Mouse (Mus musculus) hindbrain, embryonic 10.5 days (tissue): Measurements from ENCODE around the gene Apon. TPM values are rescaled to one million over a fixed set of nuclear protein-coding genes. Genes with fewer than 3 reads are reported as not detected.
"Not testable (repeated sequence)": the region's sequence is repeated elsewhere in the genome, so short reads cannot be mapped to it uniquely, and the experiment has no call there.

Experiments
- DNase-seq: peaks from one replicate; pipeline ENCODE4 v3.0.0-alpha.2; 2017; ENCODE audit warnings: low spot score
- H3K27ac ChIP-seq: fragments of 300-500 bp; sonication (generic); 2 replicates; pipeline ENCODE4 v1.5.1; 2016; ENCODE audit warnings: mild to moderate bottlenecking, moderate library complexity
- H3K27me3 ChIP-seq: fragments of 300-500 bp; sonication (generic); 2 replicates; pipeline ENCODE4 v1.6.1; 2016; ENCODE audit warnings: mild to moderate bottlenecking; ENCODE audit not compliant: poor library complexity, insufficient read depth, severe bottlenecking
- H3K36me3 ChIP-seq: fragments of 300-500 bp; sonication (generic); 2 replicates; pipeline ENCODE4 v1.6.1; 2016; ENCODE audit warnings: mild to moderate bottlenecking, moderate library complexity
- H3K4me1 ChIP-seq: fragments of 300-500 bp; sonication (generic); replicated peaks from 2 replicates; pipeline ENCODE4 v1.6.1; 2016; ENCODE audit warnings: mild to moderate bottlenecking
- H3K4me3 ChIP-seq: fragments of 300-500 bp; sonication (generic); 2 replicates; pipeline ENCODE4 v1.5.1; 2016; ENCODE audit warnings: mild to moderate bottlenecking, moderate library complexity
- H3K9me3 ChIP-seq: fragments of 300-500 bp; sonication (generic); 2 replicates; pipeline ENCODE4 v1.6.1; 2016; ENCODE audit warnings: mild to moderate bottlenecking, moderate library complexity
- WGBS: fragments of 180-500 bp; shearing (Covaris S2); methylation state at CpG from one replicate; pipeline ENCODE4 v1.1.7; 2016; 5-methylcytosine and 5-hydroxymethylcytosine counted together
- polyA plus RNA-seq: library from polyadenylated mRNA; unstranded; fragments of >200 nt; fragmentation: Nextera tagmentation; extraction: Ambion mirVana; gene quantifications from 2 replicates; pipeline ENCODE4 v1.2.1, GENCODE M21; 2016

Gene Apon
- polyA plus RNA-seq, 1 experiment from 2014 or later, result 0.54 TPM

- no peaks in the 10 kb centered on the region for H3K27me3 ChIP-seq
- H3K36me3 ChIP-seq, result peaks cover 4% of the 10 kb centered on the region; the same call in 1 of the 2 replicates
- no peak for DNase-seq
- whole genome bisulfite sequencing, result 89% methylated on average over 16 of the region's 16 CpGs
- 0 out of 2 replicates have a peak overlapping the region, but pooled peaks have one; percentile 90 for H3K27ac ChIP-seq
- H3K9me3 ChIP-seq, result no peaks in the 10 kb centered on the region
- 0 out of 2 replicates have a peak, but pooled peaks cover 14% of the 10 kb centered on the region for H3K4me1 ChIP-seq
- peak overlapping the region; percentile 80; the same call in 1 of the 2 replicates for H3K4me3 ChIP-seq
Measured at GRCm38 (mm10) chr10:128269206-128269910, 15.5 kb downstream of the Apon start.

- Histone ChIP-seq H3K27ac (peak within 1 kb of the TSS; percentile 90), H3K4me1 (0 out of 2 replicates have a peak, but pooled peaks cover 14% of the 10 kb centered on the region), H3K9me3 (no peaks in the 10 kb centered on the region), H3K36me3 (peaks cover 4% of the 10 kb centered on the region; the same call in 1 of the 2 replicates), H3K27me3 (no peaks in the 10 kb centered on the region), H3K4me3 (peak within 1 kb of the TSS; percentile 80)
- WGBS, result under 1% methylated on average over 43 of the region's 43 CpGs
- peak; percentile 96 for DNase-seq
Measured at GRCm38 (mm10) chr10:128270287-128270841, 16.5 kb downstream of the Apon start, which contains the start of gene Stat2. Gene Stat2 (plus strand): TSS chr10:128270559.

GRCm38 (mm10) chr10:128270866-128271265 lies 17.0 kb downstream of the Apon start:
- peak overlapping the region; percentile 90 for H3K27ac ChIP-seq
- 0 out of 2 replicates have a peak, but pooled peaks cover 14% of the 10 kb centered on the region for H3K4me1 ChIP-seq
- peaks cover 4% of the 10 kb centered on the region; the same call in 1 of the 2 replicates for H3K36me3 ChIP-seq
- H3K9me3 ChIP-seq, result no peaks in the 10 kb centered on the region
- H3K27me3 ChIP-seq, result no peaks in the 10 kb centered on the region
- WGBS, result 44% methylated on average over 7 of the region's 7 CpGs
- peak overlapping the region; percentile 80 for H3K4me3 ChIP-seq
- no peak for DNase-seq

GRCm38 (mm10) chr10:128271883-128272282 lies 18.0 kb downstream of the Apon start:
- Histone ChIP-seq H3K4me1 (0 out of 2 replicates have a peak, but pooled peaks cover 14% of the 10 kb centered on the region), H3K4me3 (no peak overlapping the region), H3K9me3 (no peaks in the 10 kb centered on the region), H3K27ac (no peak overlapping the region), H3K36me3 (peaks cover 11% of the 10 kb centered on the region), H3K27me3 (no peaks in the 10 kb centered on the region)
- DNase-seq, result no peak
- WGBS, result 68% methylated on average over 2 of the region's 2 CpGs

- H3K27me3 ChIP-seq, result not testable (repeated sequence)
- 72% methylated on average over 7 of the region's 7 CpGs for WGBS
Measured at GRCm38 (mm10) chr10:128272819-128273439, 19.0 kb downstream of the Apon start.

GRCm38 (mm10) chr10:128275374-128275773 lies 21.5 kb downstream of the Apon start:
- H3K27me3 ChIP-seq, DNase-seq, H3K9me3 ChIP-seq, H3K27ac ChIP-seq, H3K4me3 ChIP-seq, H3K4me1 ChIP-seq: not testable (repeated sequence)
- WGBS, result 90% methylated on average over 1 of the region's 1 CpGs
- H3K36me3 ChIP-seq, result peaks cover 40% of the 10 kb centered on the region

More at GRCm38 (mm10) chr10:128272819-128273439, 19.0 kb downstream of the Apon start:
- H3K4me3 ChIP-seq, H3K27ac ChIP-seq, DNase-seq, H3K9me3 ChIP-seq: not testable (repeated sequence)
- Histone ChIP-seq H3K4me1 (0 out of 2 replicates have a peak, but pooled peaks cover 14% of the 10 kb centered on the region), H3K36me3 (peaks cover 20% of the 10 kb centered on the region)

GRCm38 (mm10) chr10:128278158-128278557 lies 24.3 kb downstream of the Apon start:
- no peak overlapping the region for H3K27ac ChIP-seq
- peaks cover 63% of the 10 kb centered on the region for H3K36me3 ChIP-seq
- no peaks in the 10 kb centered on the region for H3K9me3 ChIP-seq
- H3K4me3 ChIP-seq, result no peak overlapping the region
- 0 out of 2 replicates have a peak, but pooled peaks cover 5% of the 10 kb centered on the region for H3K4me1 ChIP-seq
- WGBS, result 54% methylated on average over 6 of the region's 6 CpGs
- H3K27me3 ChIP-seq, result no peaks in the 10 kb centered on the region
- no peak for DNase-seq

GRCm38 (mm10) chr10:128280943-128281342 lies 27.0 kb downstream of the Apon start:
- Histone ChIP-seq H3K4me3 (no peak overlapping the region), H3K9me3 (no peaks in the 10 kb centered on the region), H3K36me3 (peaks cover 90% of the 10 kb centered on the region), H3K4me1 (peaks cover 5% of the 10 kb centered on the region; the same call in 1 of the 2 replicates), H3K27me3 (no peaks in the 10 kb centered on the region), H3K27ac (no peak overlapping the region)
- WGBS, result 90% methylated on average over 6 of the region's 6 CpGs
- no peak for DNase-seq

- no peak for DNase-seq
- H3K4me1 ChIP-seq, result peaks cover 5% of the 10 kb centered on the region; the same call in 1 of the 2 replicates
- H3K36me3 ChIP-seq, result peaks cover 91% of the 10 kb centered on the region
- H3K27ac ChIP-seq, result no peak overlapping the region
- no peak overlapping the region for H3K4me3 ChIP-seq
- H3K9me3 ChIP-seq, result no peaks in the 10 kb centered on the region
- no peaks in the 10 kb centered on the region for H3K27me3 ChIP-seq
- WGBS, result 93% methylated on average over 14 of the region's 14 CpGs
Measured at GRCm38 (mm10) chr10:128281682-128282081, 27.8 kb downstream of the Apon start.

- no peaks in the 10 kb centered on the region for H3K27me3 ChIP-seq
- no peak overlapping the region for H3K4me3 ChIP-seq
- no peak for DNase-seq
- WGBS, result 85% methylated on average over 20 of the region's 20 CpGs
- no peak overlapping the region for H3K27ac ChIP-seq
- H3K36me3 ChIP-seq, result peaks cover 85% of the 10 kb centered on the region
- peaks cover 5% of the 10 kb centered on the region; the same call in 1 of the 2 replicates for H3K4me1 ChIP-seq
- H3K9me3 ChIP-seq, result no peaks in the 10 kb centered on the region
Measured at GRCm38 (mm10) chr10:128282886-128283450, 29.1 kb downstream of the Apon start.

- no peaks in the 10 kb centered on the region for H3K9me3 ChIP-seq
- H3K4me3 ChIP-seq, result no peak overlapping the region
- H3K36me3 ChIP-seq, result peaks cover 84% of the 10 kb centered on the region
- no peaks in the 10 kb centered on the region for H3K27me3 ChIP-seq
- 66% methylated on average over 31 of the region's 31 CpGs for WGBS
- DNase-seq, result peak; percentile 74
- no peak overlapping the region for H3K27ac ChIP-seq
- no peaks in the 10 kb centered on the region; the same call in 1 of the 2 replicates for H3K4me1 ChIP-seq
Measured at GRCm38 (mm10) chr10:128283604-128284579, 30.0 kb downstream of the Apon start.
